Mouse (Mus musculus) forebrain, embryonic 13.5 days (tissue): ENCODE data around the gene Wdr46. TPM values are rescaled to one million over a fixed set of nuclear protein-coding genes. Genes with fewer than 3 reads are reported as not detected.
"Not testable (repeated sequence)": the region's sequence is repeated elsewhere in the genome, so short reads cannot be mapped to it uniquely, and the experiment has no call there.

Source experiments
- ATAC-seq: fragments of 200-750 bp; cut with Nextera tagmentation; 2 replicates; pipeline ENCODE4 v1.8.0; 2017
- H3K27ac ChIP-seq: fragments of 300-500 bp; sonication (generic); 2 replicates; pipeline ENCODE4 v1.5.1; 2015; ENCODE audit warnings: inconsistent platforms, mild to moderate bottlenecking, moderate library complexity
- H3K27me3 ChIP-seq: fragments of 300-500 bp; sonication (generic); 2 replicates; pipeline ENCODE4 v1.6.1; 2015; ENCODE audit warnings: mild to moderate bottlenecking, inconsistent platforms
- H3K36me3 ChIP-seq: fragments of 300-500 bp; sonication (generic); 2 replicates; pipeline ENCODE4 v1.6.1; 2015; ENCODE audit warnings: mild to moderate bottlenecking, inconsistent platforms; ENCODE audit not compliant: poor library complexity, severe bottlenecking
- H3K4me1 ChIP-seq: fragments of 300-500 bp; sonication (generic); 2 replicates; pipeline ENCODE4 v1.6.1; 2015; ENCODE audit warnings: inconsistent platforms
- H3K4me2 ChIP-seq: fragments of 300-500 bp; sonication (generic); 2 replicates; pipeline ENCODE4 v1.6.1; 2015; ENCODE audit warnings: inconsistent platforms, mild to moderate bottlenecking, moderate library complexity
- H3K4me3 ChIP-seq: fragments of 300-500 bp; sonication (generic); 2 replicates; pipeline ENCODE4 v1.5.1; 2015; ENCODE audit warnings: mild to moderate bottlenecking, inconsistent platforms
- H3K9ac ChIP-seq: fragments of 300-500 bp; sonication (generic); 2 replicates; pipeline ENCODE4 v1.6.1; 2015; ENCODE audit warnings: mild to moderate bottlenecking, inconsistent platforms
- H3K9me3 ChIP-seq: fragments of 300-500 bp; sonication (generic); replicated peaks from 2 replicates; pipeline ENCODE4 v1.6.1; 2016; ENCODE audit warnings: inconsistent platforms
- WGBS: fragments of 180-500 bp; shearing (Covaris S2); methylation state at CpG from one replicate; pipeline ENCODE4 v1.1.7; 2015; 5-methylcytosine and 5-hydroxymethylcytosine counted together
- polyA plus RNA-seq: library from polyadenylated mRNA; unstranded; fragments of >200 nt; fragmentation: Nextera tagmentation; extraction: Ambion mirVana; gene quantifications from 2 replicates; pipeline ENCODE4 v1.2.1, GENCODE M21; 2015

Wdr46 gene
- polyA plus RNA-seq, 1 experiment from 2014 or later = 28.4 TPM

DNA sequence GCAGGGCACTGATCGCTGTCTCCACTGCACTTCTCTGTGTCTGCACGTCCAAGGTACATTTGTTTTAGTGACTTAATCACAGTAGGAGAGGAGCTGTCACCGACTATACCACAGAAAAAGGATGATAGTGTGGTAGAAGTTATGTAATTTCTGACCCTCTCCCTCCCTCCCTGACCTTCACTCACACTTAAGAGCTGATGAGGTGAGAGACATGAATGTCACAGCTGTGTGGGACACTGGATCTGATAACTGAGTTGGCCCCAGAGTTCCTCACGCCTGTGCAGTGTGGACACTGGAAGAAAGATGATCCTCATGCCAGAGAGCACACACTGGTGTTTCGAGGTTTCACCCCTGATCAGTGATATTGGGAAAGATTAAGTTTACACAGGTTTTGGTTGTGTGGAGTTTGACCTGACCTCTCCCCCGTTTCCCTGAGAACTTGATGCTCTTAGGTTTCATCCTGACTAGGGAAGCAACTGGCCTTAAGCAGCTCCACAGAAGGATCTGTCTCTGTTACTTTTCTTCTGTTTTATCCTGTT, 39.1 kb downstream of the Wdr46 start:
- WGBS = 76% methylated on average over 6 of the region's 6 CpGs
- Histone ChIP-seq H3K27ac (no peak overlapping the region), H3K9me3 (no peaks in the 10 kb centered on the region), H3K36me3 (no peaks in the 10 kb centered on the region), H3K4me2 (no peak overlapping the region), H3K4me3 (no peak overlapping the region), H3K9ac (no peak overlapping the region), H3K4me1 (peaks cover 24% of the 10 kb centered on the region), H3K27me3 (peaks cover 55% of the 10 kb centered on the region)
- no peak for ATAC-seq

DNA sequence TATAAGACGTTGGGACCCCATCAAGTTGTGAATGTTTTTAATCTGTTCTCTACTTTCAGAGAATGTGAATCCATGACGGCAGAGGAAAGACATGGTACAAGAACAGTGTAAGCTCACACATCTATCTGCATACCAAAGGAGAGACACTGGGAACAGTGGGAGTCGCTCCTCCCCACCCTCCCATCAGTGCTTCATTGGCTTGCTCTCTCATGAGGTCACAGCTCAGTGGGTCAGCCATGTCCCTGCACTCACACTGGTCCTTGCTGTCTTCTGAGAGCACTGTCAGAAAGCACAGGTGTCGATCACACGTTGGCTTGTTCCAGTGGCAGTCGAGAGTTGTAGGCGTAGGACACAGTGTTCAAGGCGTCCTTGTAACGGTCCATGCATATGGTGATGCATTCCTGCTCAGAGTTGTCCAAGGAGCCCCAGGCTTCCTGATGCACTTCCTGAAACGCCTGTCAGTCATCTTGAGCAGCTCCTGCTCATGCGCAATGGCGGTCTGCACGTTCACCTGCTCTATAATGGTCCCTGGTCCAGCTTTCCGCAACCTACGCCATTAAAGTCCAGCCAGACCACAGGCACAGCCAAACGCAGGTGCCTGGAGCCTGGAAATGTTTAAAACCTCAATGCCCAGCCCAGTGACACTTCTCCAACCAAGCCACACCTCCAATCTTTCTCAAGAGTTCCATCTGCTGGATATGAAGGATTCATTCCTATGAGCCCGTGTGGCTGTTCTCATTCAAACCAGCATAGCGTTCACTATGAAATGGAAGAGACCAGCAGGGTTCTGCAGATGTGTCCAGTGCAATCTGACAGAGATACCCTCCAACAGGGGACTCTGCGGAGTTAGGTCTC, 39.9 kb downstream of the Wdr46 start:
- Histone ChIP-seq H3K9me3 (no peaks in the 10 kb centered on the region), H3K27ac (no peak overlapping the region), H3K9ac (no peak overlapping the region), H3K4me1 (peaks cover 24% of the 10 kb centered on the region), H3K36me3 (no peaks in the 10 kb centered on the region), H3K4me3 (peak overlapping the region; percentile 55), H3K4me2 (peak overlapping the region; percentile 65), H3K27me3 (peaks cover 54% of the 10 kb centered on the region)
- ATAC-seq = no peak
- whole genome bisulfite sequencing = 78% methylated on average over 19 of the region's 19 CpGs

DNA sequence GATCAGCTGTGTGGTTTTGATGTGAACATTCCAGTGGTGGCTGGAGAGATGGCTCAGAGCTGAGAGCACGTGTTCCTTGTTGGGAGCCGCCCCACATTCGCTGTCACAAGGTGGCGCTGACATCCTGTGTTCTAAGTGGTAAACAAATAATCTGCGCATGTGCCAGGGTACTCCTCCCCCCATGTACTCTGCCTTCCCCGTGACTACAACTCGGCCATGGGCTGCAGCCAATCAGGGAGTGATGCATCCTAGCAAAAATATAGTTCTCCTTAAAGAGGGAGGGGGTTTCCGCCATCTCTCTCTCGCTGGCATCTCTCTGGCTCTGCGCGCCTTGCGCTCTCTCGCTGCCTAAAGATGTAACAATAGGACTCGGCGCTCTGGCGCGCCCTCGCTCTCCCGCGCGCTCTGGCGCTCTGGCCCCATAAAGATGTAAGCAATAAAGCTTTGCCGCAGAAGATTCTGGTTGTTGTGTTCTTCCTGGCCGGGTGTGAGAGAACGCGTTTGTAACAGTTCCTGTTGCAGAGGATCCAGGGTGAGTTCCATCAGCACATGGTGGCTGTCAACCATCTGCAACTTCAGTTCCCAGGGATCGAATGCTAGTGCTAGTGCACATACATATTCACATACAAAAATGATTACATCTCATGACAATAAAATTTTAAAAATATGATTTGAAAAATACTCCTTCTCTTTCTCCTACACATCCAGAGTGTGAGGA, 40.9 kb downstream of the Wdr46 start:
- Histone ChIP-seq H3K9ac (peak overlapping the region; percentile 75), H3K4me3 (peak overlapping the region; percentile 55), H3K4me2 (peak overlapping the region; percentile 65), H3K27me3 (peaks cover 45% of the 10 kb centered on the region), H3K4me1 (peaks cover 24% of the 10 kb centered on the region), H3K27ac (peak overlapping the region; percentile 94)
- ATAC-seq = peak; percentile 96
- H3K36me3 ChIP-seq, H3K9me3 ChIP-seq: not testable (repeated sequence)
- WGBS = under 1% methylated on average over 27 of the region's 27 CpGs

DNA sequence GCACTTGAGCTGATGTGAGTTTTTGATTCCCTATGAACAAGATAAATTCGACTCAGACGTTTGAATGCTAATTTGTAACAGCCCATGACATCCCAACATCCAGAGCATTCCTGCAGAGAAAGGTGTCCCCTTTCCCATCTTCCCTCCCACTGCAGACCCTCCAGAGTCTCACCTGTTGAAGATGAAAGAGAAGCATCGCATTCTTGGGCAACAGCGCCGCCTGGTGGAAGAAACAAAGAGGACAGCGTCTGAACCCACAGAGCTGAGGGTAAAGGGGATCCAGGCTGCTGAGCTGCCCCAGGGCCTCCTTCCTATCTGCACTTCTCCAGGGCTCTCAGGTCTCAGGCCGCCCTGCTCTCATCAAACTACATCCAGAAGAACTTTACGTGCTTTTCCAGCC, 41.7 kb downstream of the Wdr46 start:
- peak overlapping the region; percentile 55 for H3K4me3 ChIP-seq
- ATAC-seq, H3K9me3 ChIP-seq, H3K36me3 ChIP-seq: not testable (repeated sequence)
- 7% methylated on average over 8 of the region's 8 CpGs for WGBS
- H3K27ac ChIP-seq = peak overlapping the region; percentile 94; the same call in 1 of the 2 replicates
- peaks cover 24% of the 10 kb centered on the region for H3K4me1 ChIP-seq
- peak overlapping the region; percentile 65 for H3K4me2 ChIP-seq
- H3K9ac ChIP-seq = 0 out of 2 replicates have a peak overlapping the region, but pooled peaks have one; percentile 75
- H3K27me3 ChIP-seq = peaks cover 37% of the 10 kb centered on the region

GRCm38 (mm10) chr17:33991788-33992664, 51.6 kb downstream of the Wdr46 start:
- Histone ChIP-seq H3K4me2 (no peak overlapping the region), H3K27ac (no peak overlapping the region), H3K4me1 (no peaks in the 10 kb centered on the region), H3K36me3 (no peaks in the 10 kb centered on the region), H3K9ac (no peak overlapping the region), H3K9me3 (no peaks in the 10 kb centered on the region), H3K4me3 (no peak overlapping the region), H3K27me3 (no peaks in the 10 kb centered on the region)
- ATAC-seq = 0 out of 2 replicates have a peak, but pooled peaks have one; percentile 41
- 31% methylated on average over 10 of the region's 10 CpGs for WGBS

- Histone ChIP-seq H3K4me2 (no peak overlapping the region), H3K9ac (no peak overlapping the region), H3K36me3 (no peaks in the 10 kb centered on the region), H3K4me1 (peaks cover 6% of the 10 kb centered on the region), H3K27ac (no peak overlapping the region), H3K9me3 (no peaks in the 10 kb centered on the region), H3K4me3 (no peak overlapping the region), H3K27me3 (peaks cover 14% of the 10 kb centered on the region)
- ATAC-seq = no peak
- 89% methylated on average over 8 of the region's 8 CpGs for WGBS
These were observed 54.5 kb downstream of the Wdr46 start for GRCm38 (mm10) chr17:33994959-33995358.

- Histone ChIP-seq H3K4me1 (peaks cover 11% of the 10 kb centered on the region), H3K4me3 (no peak overlapping the region), H3K9me3 (no peaks in the 10 kb centered on the region), H3K27me3 (peaks cover 21% of the 10 kb centered on the region), H3K9ac (no peak overlapping the region), H3K4me2 (no peak overlapping the region), H3K36me3 (no peaks in the 10 kb centered on the region), H3K27ac (no peak overlapping the region)
- WGBS = 78% methylated on average over 3 of the region's 3 CpGs
- ATAC-seq = no peak
These were observed 55.2 kb downstream of the Wdr46 start for GRCm38 (mm10) chr17:33995651-33996050.

DNA sequence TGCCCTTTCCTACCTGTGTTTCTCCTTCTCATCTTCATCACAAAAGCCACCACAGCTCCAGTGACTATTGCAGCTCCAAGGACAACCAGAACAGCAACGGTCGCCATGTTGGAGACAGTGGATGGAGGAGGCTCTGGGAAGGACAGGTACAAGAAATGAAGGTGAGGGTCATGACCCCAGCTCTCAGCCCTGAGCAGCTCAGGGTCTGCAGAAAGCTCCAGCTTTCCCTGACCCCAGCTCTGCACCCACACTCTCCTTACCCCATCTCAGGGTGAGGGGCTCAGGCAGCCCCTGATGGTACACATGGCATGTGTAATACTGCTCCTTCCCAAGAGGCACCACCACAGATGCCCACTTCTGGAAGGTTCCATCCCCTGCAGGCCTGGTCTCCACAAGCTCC, 56.6 kb downstream of the Wdr46 start:
- 96% methylated on average over 2 of the region's 2 CpGs for WGBS
- H3K9me3 ChIP-seq = not testable (repeated sequence)

DNA sequence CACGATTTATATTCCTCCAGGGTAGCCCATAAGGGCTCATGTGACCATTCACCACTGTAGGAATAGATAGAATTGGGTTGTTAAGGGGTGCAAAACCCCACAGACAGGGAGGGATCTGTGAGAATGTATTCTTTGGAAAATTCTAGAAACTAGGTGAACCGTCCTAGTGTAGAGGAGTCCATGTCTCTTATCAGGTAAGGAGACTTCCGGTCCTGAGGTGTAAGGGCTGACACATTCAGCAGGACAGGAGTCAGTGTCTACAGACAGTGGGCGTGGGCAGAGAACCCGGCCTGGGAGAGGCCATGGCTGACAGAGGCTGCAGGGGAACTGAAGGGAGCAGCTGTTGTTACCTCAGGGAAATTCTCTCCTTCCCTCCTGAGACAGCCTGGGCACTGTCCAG, 58.2 kb downstream of the Wdr46 start:
- H3K9ac ChIP-seq, H3K4me2 ChIP-seq, ATAC-seq, H3K9me3 ChIP-seq, H3K4me3 ChIP-seq, H3K36me3 ChIP-seq, H3K27ac ChIP-seq: not testable (repeated sequence)
- peaks cover 11% of the 10 kb centered on the region for H3K4me1 ChIP-seq
- peaks cover 39% of the 10 kb centered on the region for H3K27me3 ChIP-seq
- WGBS = 66% methylated on average over 5 of the region's 5 CpGs

More for the DNA sequence above, 56.6 kb downstream of the Wdr46 start:
- H3K9ac ChIP-seq, H3K4me3 ChIP-seq, H3K36me3 ChIP-seq, ATAC-seq, H3K27ac ChIP-seq, H3K4me2 ChIP-seq: not testable (repeated sequence)
- Histone ChIP-seq H3K27me3 (peaks cover 35% of the 10 kb centered on the region), H3K4me1 (peaks cover 11% of the 10 kb centered on the region)
